10 mouse cellular contexts compared by ENCODE assay signal in genomic region chr5:131573296-131574177, GRCm38 (mm10).
A peak's percentile ranks its signal among the peaks of the same experiment; 100 is the strongest.
DNase-seq lines count a peak whose midpoint lies in the region; ATAC-seq and TF ChIP-seq lines count a peak whose summit lies in the region.
"Had no signal": no experiment of that assay in that cellular context is flagged by ENCODE, and none has a peak within 500 bp of the region (broad histone marks: within the 10 kb centered on the region; RNA-seq: fewer than 3 reads in every experiment).

No protein-coding gene starts in this region.

- no peaks in the 10 kb centered on the region for H3K36me3 ChIP-seq in forebrain, embryonic 10.5 days (replicated peaks)
- H3K36me3 ChIP-seq in forebrain, embryonic 11.5 days (ENCODE audit: control insufficient read depth, insufficient read depth, low read length) = no peaks in the 10 kb centered on the region
- no peaks in the 10 kb centered on the region for H3K36me3 ChIP-seq in embryonic facial prominence, embryonic 14.5 days (ENCODE audit: control insufficient read depth, insufficient read depth, low read length)
- no peaks in the 10 kb centered on the region for H3K36me3 ChIP-seq in hindbrain, postnatal 0 days (ENCODE audit: insufficient read depth, low read length)
- H3K36me3 ChIP-seq in neural tube, embryonic 13.5 days = no peaks in the 10 kb centered on the region

- no peak overlapping the region for H3K4me2 ChIP-seq in forebrain, embryonic 11.5 days (ENCODE audit: low read depth, low read length, severe bottlenecking)
- H3K4me2 ChIP-seq in embryonic facial prominence, embryonic 14.5 days (ENCODE audit: low read depth, low read length) = no peak overlapping the region
- no peak overlapping the region for H3K4me2 ChIP-seq in hindbrain, postnatal 0 days (ENCODE audit: low read depth, low read length)
- no peak overlapping the region for H3K4me2 ChIP-seq in neural tube, embryonic 13.5 days

- H3K4me3 ChIP-seq in forebrain, embryonic 10.5 days = no peak overlapping the region
- no peak overlapping the region for H3K4me3 ChIP-seq in forebrain, embryonic 11.5 days (ENCODE audit: low read depth, low read length)
- H3K4me3 ChIP-seq in embryonic facial prominence, embryonic 14.5 days (ENCODE audit: low read depth, low read length) = no peak overlapping the region
- H3K4me3 ChIP-seq in hindbrain, postnatal 0 days (ENCODE audit: low read length) = no peak overlapping the region
- H3K4me3 ChIP-seq in neural tube, embryonic 13.5 days = no peak overlapping the region

- H3K4me1 ChIP-seq in forebrain, embryonic 10.5 days = peaks cover 33% of the 10 kb centered on the region
- H3K4me1 ChIP-seq in forebrain, embryonic 11.5 days (replicated peaks; ENCODE audit: control insufficient read depth, insufficient read depth, low read length) = peaks cover 11% of the 10 kb centered on the region
- no peaks in the 10 kb centered on the region; the same call in 1 of the 2 replicates for H3K4me1 ChIP-seq in embryonic facial prominence, embryonic 14.5 days (ENCODE audit: control insufficient read depth, insufficient read depth, low read length)
- peaks cover 10% of the 10 kb centered on the region; the same call in 1 of the 2 replicates for H3K4me1 ChIP-seq in hindbrain, postnatal 0 days (ENCODE audit: insufficient read depth, low read length)
- peaks cover 56% of the 10 kb centered on the region for H3K4me1 ChIP-seq in neural tube, embryonic 13.5 days (replicated peaks)

- peaks cover 85% of the 10 kb centered on the region for H3K27me3 ChIP-seq in forebrain, embryonic 10.5 days (ENCODE audit: poor library complexity, severe bottlenecking)
- no peaks in the 10 kb centered on the region; the same call in 1 of the 2 replicates for H3K27me3 ChIP-seq in forebrain, embryonic 11.5 days (ENCODE audit: control insufficient read depth, insufficient read depth, low read length)
- H3K27me3 ChIP-seq in embryonic facial prominence, embryonic 14.5 days (replicated peaks; ENCODE audit: control insufficient read depth, insufficient read depth, low read length) = no peaks in the 10 kb centered on the region
- H3K27me3 ChIP-seq in hindbrain, postnatal 0 days (ENCODE audit: insufficient read depth, low read length) = no peaks in the 10 kb centered on the region
- peaks cover 22% of the 10 kb centered on the region for H3K27me3 ChIP-seq in neural tube, embryonic 13.5 days

- no peak overlapping the region for H3K9ac ChIP-seq in forebrain, embryonic 11.5 days (ENCODE audit: low read length)
- no peak overlapping the region for H3K9ac ChIP-seq in embryonic facial prominence, embryonic 14.5 days (ENCODE audit: low read depth, low read length)
- no peak overlapping the region for H3K9ac ChIP-seq in hindbrain, postnatal 0 days (replicated peaks; ENCODE audit: low read length)
- no peak overlapping the region; the same call in 1 of the 2 replicates for H3K9ac ChIP-seq in neural tube, embryonic 13.5 days

- WGBS in forebrain, embryonic 10.5 days = 89% methylated on average over 18 of the region's 18 CpGs
- 79% methylated on average over 18 of the region's 18 CpGs for WGBS in forebrain, embryonic 11.5 days
- WGBS in embryonic facial prominence, embryonic 14.5 days = 76% methylated on average over 18 of the region's 18 CpGs
- WGBS in hindbrain, postnatal 0 days = 56% methylated on average over 18 of the region's 18 CpGs
- WGBS in neural tube, embryonic 13.5 days = 78% methylated on average over 18 of the region's 18 CpGs

- H3K27ac ChIP-seq in forebrain, embryonic 10.5 days = peak overlapping the region; percentile 53; the same call in 1 of the 2 replicates
- no peak overlapping the region for H3K27ac ChIP-seq in forebrain, embryonic 11.5 days (ENCODE audit: low read depth, low read length)
- H3K27ac ChIP-seq in embryonic facial prominence, embryonic 14.5 days (replicated peaks; ENCODE audit: low read depth, low read length) = no peak overlapping the region
- peak overlapping the region; percentile 0; the same call in 1 of the 2 replicates for H3K27ac ChIP-seq in hindbrain, postnatal 0 days
- peak overlapping the region; percentile 69 for H3K27ac ChIP-seq in neural tube, embryonic 13.5 days (replicated peaks)

- no peaks in the 10 kb centered on the region for H3K9me3 ChIP-seq in forebrain, embryonic 10.5 days
- no peaks in the 10 kb centered on the region for H3K9me3 ChIP-seq in forebrain, embryonic 11.5 days (ENCODE audit: control insufficient read depth, low read length)
- H3K9me3 ChIP-seq in embryonic facial prominence, embryonic 14.5 days (ENCODE audit: control insufficient read depth, low read length) = no peaks in the 10 kb centered on the region
- no peaks in the 10 kb centered on the region for H3K9me3 ChIP-seq in hindbrain, postnatal 0 days (ENCODE audit: low read length)
- H3K9me3 ChIP-seq in neural tube, embryonic 13.5 days = no peaks in the 10 kb centered on the region

- TF ChIP-seq CTCF in hindbrain, postnatal 0 days (IDR thresholded peaks at IDR 0.05; ENCODE audit: low read depth) = peak; percentile 36

- no peak for DNase-seq in forebrain, embryonic 10.5 days (ENCODE audit: extremely low spot score, low spot score)
- no peak for DNase-seq in forebrain, embryonic 11.5 days (ENCODE audit: low spot score)
- DNase-seq in embryonic facial prominence, embryonic 14.5 days (ENCODE audit: low spot score) = no peak
- DNase-seq in hindbrain, postnatal 0 days (ENCODE audit: low spot score) = peak; percentile 75
- no peak for DNase-seq in left cerebral cortex, adult 18-20 months (ENCODE audit: low spot score in 2 of 2)
- no peak for DNase-seq in spleen, postnatal 4 days (ENCODE audit: low spot score in 2 of 2)
- DNase-seq: B cell, adult 2 months; heart, adult 11 months had no signal

- ATAC-seq in forebrain, embryonic 11.5 days (replicated peaks; ENCODE audit: low FRiP score) = no peak
- ATAC-seq in embryonic facial prominence, embryonic 14.5 days (ENCODE audit: low read depth) = peak; percentile 61
- ATAC-seq in hindbrain, postnatal 0 days = peak; percentile 85
- ATAC-seq in neural tube, embryonic 13.5 days (ENCODE audit: low read depth) = no peak
- ATAC-seq in inflammation-experienced regulatory T-cells, adult 6 months = no peak

Comparison
In these comparisons a context has a peak if more than half of its experiments do, and no peak if none do; other contexts are left out.
1. H3K27ac ChIP-seq: peak in forebrain, embryonic 10.5 days (single experiment), hindbrain, postnatal 0 days (single experiment) and neural tube, embryonic 13.5 days (single experiment); none in forebrain, embryonic 11.5 days (single experiment) and embryonic facial prominence, embryonic 14.5 days (single experiment).
2. ATAC-seq: peak in embryonic facial prominence, embryonic 14.5 days (single experiment) and hindbrain, postnatal 0 days (single experiment); none in forebrain, embryonic 11.5 days (single experiment), neural tube, embryonic 13.5 days (single experiment) and inflammation-experienced regulatory T-cells, adult 6 months (single experiment).